Mouse (Mus musculus): ENCODE data around the gene Slc5a4b.

- TF ChIP-seq CTCF (IDR thresholded peaks at IDR 0.05; ENCODE audit: control insufficient read depth, insufficient read depth, low read length): no peak
- no peak for TF ChIP-seq POLR2A (IDR thresholded peaks at IDR 0.05; ENCODE audit: borderline replicate concordance, control insufficient read depth, low read depth, low read length)
Observed at GRCm38 (mm10) chr10:76048967-76049366, 61.8 kb downstream of the Slc5a4b start.

All from bone marrow, adult 2 months (tissue).